Mouse (Mus musculus) mouse trophoblast stem cell (cell line): ENCODE measurements around the gene Sfxn1.

ENCODE experiments used
- in situ Hi-C, 2 experiments: fragments of 300-500 bp; cut with MseI, MboI; formaldehyde crosslinking; loops; 2 replicates in 1 of 2; 3 replicates in 1 of 2; pipeline ENCODE4 v1.15.1; 2025

The Sfxn1 gene

GRCm38 (mm10) chr13:54071606-54072331 lies at the start of gene Sfxn1:
TSS of gene Sfxn1 (plus strand) at chr13:54071869.
- in situ Hi-C loops = loop anchor here (25.0 kb wide), 2 partner anchors 609 to 634 kb away; partner anchors contain the start of gene Msx2 (in 1 of the 2)

- in situ Hi-C loops = no loop called here
These were observed 48.4 kb upstream of the Sfxn1 start for GRCm38 (mm10) chr13:54023311-54023710.

GRCm38 (mm10) chr13:54027079-54027478 lies 44.6 kb upstream of the Sfxn1 start:
- in situ Hi-C loops = no loop called here

- in situ Hi-C loops = no loop called here
These were observed 38.0 kb upstream of the Sfxn1 start for GRCm38 (mm10) chr13:54033653-54034052.

- in situ Hi-C loops = no loop called here
These were observed 36.1 kb upstream of the Sfxn1 start for GRCm38 (mm10) chr13:54035541-54035940.

- in situ Hi-C loops = no loop called here
These were observed 33.7 kb upstream of the Sfxn1 start for GRCm38 (mm10) chr13:54037936-54038335.

- in situ Hi-C loops = no loop called here
These were observed 31.4 kb upstream of the Sfxn1 start for GRCm38 (mm10) chr13:54040256-54040655.

GRCm38 (mm10) chr13:54048679-54049352 lies 22.9 kb upstream of the Sfxn1 start:
- in situ Hi-C loops = no loop called here

GRCm38 (mm10) chr13:54051641-54052040 lies 20.0 kb upstream of the Sfxn1 start:
- in situ Hi-C loops = loop anchor here (10.0 to 25.0 kb wide), 4 partner anchors 237 to 614 kb away; partner anchors contain the start of gene Msx2 (in 1 of the 2)

- in situ Hi-C loops = loop anchor here (10.0 to 25.0 kb wide), 4 partner anchors 240 to 618 kb away; partner anchors contain the start of gene Msx2 (in 1 of the 2)
These were observed 16.7 kb upstream of the Sfxn1 start for GRCm38 (mm10) chr13:54054962-54055361.

- in situ Hi-C loops = loop anchor here (10.0 to 25.0 kb wide), 4 partner anchors 241 to 618 kb away; partner anchors contain the start of gene Msx2 (in 1 of the 2)
These were observed 16.2 kb upstream of the Sfxn1 start, which contains the start of gene Drd1 for GRCm38 (mm10) chr13:54055448-54055861. TSS of gene Drd1 (minus strand) at chr13:54055705.

- in situ Hi-C loops = loop anchor here (10.0 to 25.0 kb wide), 3 partner anchors 277 to 625 kb away; partner anchors contain the start of gene Msx2 (in 1 of the 2)
These were observed 9.6 kb upstream of the Sfxn1 start for GRCm38 (mm10) chr13:54062068-54062467.

GRCm38 (mm10) chr13:54063292-54063691 lies 8.4 kb upstream of the Sfxn1 start:
- in situ Hi-C loops = loop anchor here (10.0 to 25.0 kb wide), 3 partner anchors 278 to 626 kb away; partner anchors contain the start of gene Msx2 (in 1 of the 2)

- in situ Hi-C loops = loop anchor here (10.0 to 25.0 kb wide), 3 partner anchors 281 to 629 kb away; partner anchors contain the start of gene Msx2 (in 1 of the 2)
These were observed 5.5 kb upstream of the Sfxn1 start for GRCm38 (mm10) chr13:54066081-54066746.

- in situ Hi-C loops = loop anchor here (10.0 to 25.0 kb wide), 3 partner anchors 283 to 630 kb away; partner anchors contain the start of gene Msx2 (in 1 of the 2)
These were observed 4.0 kb upstream of the Sfxn1 start for GRCm38 (mm10) chr13:54067617-54068166.

- in situ Hi-C loops = loop anchor here (25.0 kb wide), 2 partner anchors 609 to 634 kb away; partner anchors contain the start of gene Msx2 (in 1 of the 2)
These were observed 658 bp upstream of the Sfxn1 start for GRCm38 (mm10) chr13:54071011-54071410.

GRCm38 (mm10) chr13:54072526-54073057 lies 923 bp downstream of the Sfxn1 start:
- in situ Hi-C loops = loop anchor here (25.0 kb wide), 2 partner anchors 610 to 635 kb away; partner anchors contain the start of gene Msx2 (in 1 of the 2)

GRCm38 (mm10) chr13:54073066-54073465 lies 1.4 kb downstream of the Sfxn1 start:
- in situ Hi-C loops = loop anchor here (25.0 kb wide), 2 partner anchors 611 to 636 kb away; partner anchors contain the start of gene Msx2 (in 1 of the 2)

- in situ Hi-C loops = loop anchor here (25.0 kb wide), 2 partner anchors 611 to 636 kb away; partner anchors contain the start of gene Msx2 (in 1 of the 2)
These were observed 1.8 kb downstream of the Sfxn1 start for GRCm38 (mm10) chr13:54073491-54073890.

GRCm38 (mm10) chr13:54075416-54075815 lies 3.7 kb downstream of the Sfxn1 start:
- in situ Hi-C loops = no loop called here
